Mouse (Mus musculus) MEL (cell line): Measurements from ENCODE around the gene Hpn.

Experiments used
- CTCF ChIP-seq, 3 experiments: IDR thresholded peaks in 2 of 3; conservative IDR thresholded peaks in 1 of 3; 2 replicates each; pipeline ENCODE4 v1.5.1; 2011 to 2012; ENCODE audit warnings: low read length in 3 of 3, low read depth in 2 of 3, mild to moderate bottlenecking in 2 of 3, improper control_type of control experiment in 1 of 3, inconsistent platforms in 1 of 3, mixed read lengths in 1 of 3, moderate library complexity in 1 of 3; ENCODE audit not compliant: control insufficient read depth in 1 of 3, insufficient read depth in 1 of 3, poor library complexity in 1 of 3, severe bottlenecking in 1 of 3
- EP300 ChIP-seq, 2 experiments: IDR thresholded peaks; 2 replicates each; pipeline ENCODE4 v1.6.1; 2011; ENCODE audit warnings: improper control_type of control experiment in 2 of 2, low read length in 2 of 2, low read depth in 1 of 2, mild to moderate bottlenecking in 1 of 2
- GATA1 ChIP-seq: IDR thresholded peaks from 2 replicates; pipeline ENCODE4 v1.6.1; 2011; ENCODE audit warnings: low read depth, low read length, improper control_type of control experiment
- KAT2A ChIP-seq: conservative IDR thresholded peaks from 2 replicates; pipeline ENCODE4 v1.6.1; 2012; ENCODE audit warnings: low read depth, low read length, improper control_type of control experiment, inconsistent platforms
- MAFK ChIP-seq: IDR thresholded peaks from 2 replicates; pipeline ENCODE4 v1.6.1; 2011; ENCODE audit warnings: low read depth, mild to moderate bottlenecking, low read length, improper control_type of control experiment, borderline replicate concordance
- MAZ ChIP-seq: IDR thresholded peaks from 2 replicates; pipeline ENCODE4 v1.6.1; 2012; ENCODE audit warnings: low read depth, mild to moderate bottlenecking, inconsistent platforms, low read length, improper control_type of control experiment
- MEF2A ChIP-seq: IDR thresholded peaks from 2 replicates; pipeline ENCODE4 v1.6.1; 2014; ENCODE audit warnings: low read depth, mild to moderate bottlenecking, inconsistent platforms, low read length, improper control_type of control experiment; ENCODE audit not compliant: poor library complexity, insufficient replicate concordance, severe bottlenecking; ENCODE audit errors: extremely low read depth
- POLR2AphosphoS2 ChIP-seq: IDR thresholded peaks from 2 replicates; pipeline ENCODE4 v1.6.1; 2011; ENCODE audit warnings: low read length, improper control_type of control experiment
- RAD21 ChIP-seq: IDR thresholded peaks from 2 replicates; pipeline ENCODE4 v1.6.1; 2011; ENCODE audit warnings: mild to moderate bottlenecking, low read depth, low read length, improper control_type of control experiment
- UBTF ChIP-seq: IDR thresholded peaks from 2 replicates; pipeline ENCODE4 v1.6.1; 2012; ENCODE audit warnings: low read depth, mild to moderate bottlenecking, inconsistent platforms, low read length, improper control_type of control experiment, moderate library complexity, borderline replicate concordance; ENCODE audit not compliant: insufficient read depth
- USF2 ChIP-seq, 2 experiments: IDR thresholded peaks; 2 replicates each; pipeline ENCODE4 v1.6.1; 2011 to 2012; ENCODE audit warnings: improper control_type of control experiment in 2 of 2, low read length in 2 of 2, borderline replicate concordance in 1 of 2, inconsistent platforms in 1 of 2, low read depth in 1 of 2, mild to moderate bottlenecking in 1 of 2; ENCODE audit not compliant: insufficient read depth in 1 of 2

DNA sequence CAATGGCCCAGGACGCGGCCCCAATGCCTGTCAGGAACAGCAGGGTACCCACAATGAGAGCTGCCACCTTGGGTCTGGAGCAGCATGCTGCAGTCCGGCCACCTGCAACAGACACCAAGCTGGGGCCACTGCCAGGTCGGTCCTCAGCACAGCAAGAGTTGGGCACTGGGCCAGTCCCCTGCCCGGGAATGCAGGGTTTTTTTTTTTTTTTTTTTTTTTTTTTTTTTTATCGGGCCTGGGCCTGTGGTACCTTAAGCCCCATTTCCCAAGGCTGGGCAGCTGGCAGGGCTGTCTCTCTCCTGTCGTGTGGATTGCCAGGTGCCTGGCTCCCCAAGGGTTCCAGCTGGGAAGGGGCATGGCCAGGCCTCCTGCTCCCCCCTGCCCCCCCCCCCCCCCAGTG, 6.0 kb downstream of the Hpn start:
- TF ChIP-seq CTCF (IDR thresholded peaks at IDR 0.05 in 2 of 3, conservative IDR thresholded peaks at IDR 0.05 in 1 of 3; ENCODE audit: control insufficient read depth in 1 of 3, insufficient read depth in 1 of 3, low read depth in 2 of 3, low read length in 3 of 3, poor library complexity in 1 of 3, severe bottlenecking in 1 of 3), result no peak
- no peak for TF ChIP-seq EP300 (IDR thresholded peaks at IDR 0.05; ENCODE audit: low read depth in 1 of 2, low read length in 2 of 2)
- no peak for TF ChIP-seq UBTF
- no peak for TF ChIP-seq POLR2AphosphoS2
- no peak for TF ChIP-seq USF2 (IDR thresholded peaks at IDR 0.05; ENCODE audit: borderline replicate concordance in 1 of 2, insufficient read depth in 1 of 2, low read depth in 1 of 2, low read length in 2 of 2)
- no peak for TF ChIP-seq MAFK
- TF ChIP-seq MAZ, result no peak
- TF ChIP-seq MEF2A, result no peak
- no peak for TF ChIP-seq RAD21
- TF ChIP-seq GATA1, result no peak
- TF ChIP-seq KAT2A, result no peak
